Mouse (Mus musculus) E14TG2a.4 (cell line): Measurements from ENCODE around the gene Ankrd63.

ENCODE experiments used
- CTCF ChIP-seq: conservative IDR thresholded peaks from 2 replicates; pipeline ENCODE4 v1.5.1; 2014; ENCODE audit warnings: low read length
- NANOG ChIP-seq: IDR thresholded peaks from 2 replicates; pipeline ENCODE4 v1.6.1; 2014; ENCODE audit warnings: borderline replicate concordance, low read length, mixed read lengths
- POU5F1 ChIP-seq: IDR thresholded peaks from 2 replicates; pipeline ENCODE4 v1.6.1; 2014; ENCODE audit warnings: low read length, borderline replicate concordance

- no peak for TF ChIP-seq CTCF
- TF ChIP-seq NANOG: no peak
- TF ChIP-seq POU5F1: no peak
Measured at GRCm38 (mm10) chr2:118750476-118750875, 46.7 kb upstream of the Ankrd63 start.
